Mouse (Mus musculus) stomach, embryonic 16.5 days (tissue): ENCODE results near the gene Defb28. TPM values are rescaled to one million over a fixed set of nuclear protein-coding genes. Genes with fewer than 3 reads are reported as not detected.

Experiments
- ATAC-seq: fragments of 200-750 bp; cut with Nextera tagmentation; 2 replicates; pipeline ENCODE4 v1.8.0; 2017; ENCODE audit warnings: moderate number of reproducible peaks, moderate TSS enrichment; ENCODE audit not compliant: insufficient read depth, low FRiP score
- H3K27ac ChIP-seq: fragments of 300-500 bp; sonication (generic); 2 replicates; pipeline ENCODE4 v1.5.1; 2014; ENCODE audit warnings: low read length
- H3K27me3 ChIP-seq: fragments of 300-500 bp; sonication (generic); 2 replicates; pipeline ENCODE4 v1.6.1; 2014; ENCODE audit warnings: low read length, control low read depth, mixed read lengths; ENCODE audit not compliant: control insufficient read depth, insufficient read depth
- H3K36me3 ChIP-seq: fragments of 300-500 bp; sonication (generic); 2 replicates; pipeline ENCODE4 v1.6.1; 2014; ENCODE audit warnings: low read length; ENCODE audit not compliant: control insufficient read depth, insufficient read depth
- H3K4me1 ChIP-seq: fragments of 300-500 bp; sonication (generic); 2 replicates; pipeline ENCODE4 v1.6.1; 2014; ENCODE audit warnings: low read length, control low read depth, mixed read lengths; ENCODE audit not compliant: control insufficient read depth, insufficient read depth
- H3K4me2 ChIP-seq: fragments of 300-500 bp; sonication (generic); 2 replicates; pipeline ENCODE4 v1.6.1; 2014; ENCODE audit warnings: low read depth, low read length, mixed read lengths
- H3K4me3 ChIP-seq: fragments of 300-500 bp; sonication (generic); replicated peaks from 2 replicates; pipeline ENCODE4 v1.5.1; 2014; ENCODE audit warnings: mild to moderate bottlenecking, low read length
- H3K9ac ChIP-seq: fragments of 300-500 bp; sonication (generic); 2 replicates; pipeline ENCODE4 v1.6.1; 2014; ENCODE audit warnings: low read length
- H3K9me3 ChIP-seq: fragments of 300-500 bp; sonication (generic); replicated peaks from 2 replicates; pipeline ENCODE4 v1.6.1; 2016; ENCODE audit warnings: low read length, control low read depth; ENCODE audit not compliant: control insufficient read depth
- WGBS: fragments of 180-500 bp; shearing (Covaris S2); extraction: QIAGEN DNeasy Blood & Tissue Kit; methylation state at CpG from one replicate; pipeline ENCODE4 v1.1.7; 2014; 5-methylcytosine and 5-hydroxymethylcytosine counted together
- polyA plus RNA-seq: library from polyadenylated mRNA; unstranded; fragments of >200 nt; fragmentation: Nextera tagmentation; extraction: Ambion mirVana; gene quantifications from 2 replicates; pipeline ENCODE4 v1.2.1, GENCODE M21; 2015

Defb28 gene
- polyA plus RNA-seq, 1 experiment from 2014 or later: not detected

- ATAC-seq: no peak
- WGBS: 65% methylated on average over 7 of the region's 7 CpGs
Observed at GRCm38 (mm10) chr2:152500204-152500862, 17.7 kb upstream of the Defb28 start.

GRCm38 (mm10) chr2:152500863-152501229 is 17.2 kb upstream of the Defb28 start:
- Histone ChIP-seq H3K4me3 (no peak overlapping the region), H3K4me2 (no peak overlapping the region), H3K4me1 (no peaks in the 10 kb centered on the region), H3K27me3 (no peaks in the 10 kb centered on the region), H3K9ac (no peak overlapping the region), H3K27ac (no peak overlapping the region), H3K9me3 (no peaks in the 10 kb centered on the region), H3K36me3 (no peaks in the 10 kb centered on the region)
- no peak for ATAC-seq
- 74% methylated on average over 6 of the region's 6 CpGs for WGBS

More at GRCm38 (mm10) chr2:152500204-152500862, 17.7 kb upstream of the Defb28 start:
- Histone ChIP-seq H3K27me3 (no peaks in the 10 kb centered on the region), H3K4me2 (no peak overlapping the region), H3K9me3 (no peaks in the 10 kb centered on the region), H3K36me3 (no peaks in the 10 kb centered on the region), H3K4me1 (no peaks in the 10 kb centered on the region), H3K9ac (no peak overlapping the region), H3K4me3 (no peak overlapping the region), H3K27ac (no peak overlapping the region)

- Histone ChIP-seq H3K36me3 (no peaks in the 10 kb centered on the region), H3K4me1 (no peaks in the 10 kb centered on the region), H3K4me2 (no peak overlapping the region), H3K9me3 (no peaks in the 10 kb centered on the region), H3K27ac (no peak overlapping the region), H3K9ac (no peak overlapping the region), H3K27me3 (no peaks in the 10 kb centered on the region), H3K4me3 (no peak overlapping the region)
- no peak for ATAC-seq
- 70% methylated on average over 2 of the region's 2 CpGs for WGBS
Observed at GRCm38 (mm10) chr2:152503950-152504349, 14.1 kb upstream of the Defb28 start.

- Histone ChIP-seq H3K27ac (no peak within 1 kb of the TSS), H3K4me3 (no peak within 1 kb of the TSS), H3K4me2 (no peak within 1 kb of the TSS), H3K27me3 (no peaks in the 10 kb centered on the region), H3K9me3 (no peaks in the 10 kb centered on the region), H3K4me1 (no peaks in the 10 kb centered on the region), H3K9ac (no peak within 1 kb of the TSS), H3K36me3 (no peaks in the 10 kb centered on the region)
- ATAC-seq: no peak
- WGBS: 85% methylated on average over 1 of the region's 1 CpGs
Observed at GRCm38 (mm10) chr2:152511592-152511991, 6.5 kb upstream of the Defb28 start, which contains the start of gene Defb26. Defb26 (minus strand) TSS chr2:152511692.

GRCm38 (mm10) chr2:152516084-152516483 is 2.0 kb upstream of the Defb28 start:
- 54% methylated on average over 4 of the region's 4 CpGs for WGBS
- Histone ChIP-seq H3K27ac (no peak overlapping the region), H3K36me3 (no peaks in the 10 kb centered on the region), H3K4me1 (no peaks in the 10 kb centered on the region), H3K4me2 (no peak overlapping the region), H3K27me3 (no peaks in the 10 kb centered on the region), H3K9me3 (no peaks in the 10 kb centered on the region), H3K9ac (no peak overlapping the region), H3K4me3 (no peak overlapping the region)
- ATAC-seq: no peak

- ATAC-seq: no peak
- no peaks in the 10 kb centered on the region for H3K9me3 ChIP-seq
- H3K36me3 ChIP-seq: no peaks in the 10 kb centered on the region
- no peaks in the 10 kb centered on the region for H3K27me3 ChIP-seq
- no peak within 1 kb of the TSS for H3K4me2 ChIP-seq
- 45% methylated on average over 13 of the region's 13 CpGs for WGBS
- no peaks in the 10 kb centered on the region for H3K4me1 ChIP-seq
- no peak within 1 kb of the TSS for H3K4me3 ChIP-seq
- H3K27ac ChIP-seq: no peak within 1 kb of the TSS
- H3K9ac ChIP-seq: no peak within 1 kb of the TSS
Observed at GRCm38 (mm10) chr2:152539944-152540710, 22.1 kb downstream of the Defb28 start, which contains the start of gene Defb29. Defb29 (minus strand) TSS chr2:152540098.

- WGBS: 81% methylated on average over 9 of the region's 9 CpGs
- Histone ChIP-seq H3K27ac (no peak overlapping the region), H3K9ac (no peak overlapping the region), H3K4me1 (no peaks in the 10 kb centered on the region), H3K36me3 (no peaks in the 10 kb centered on the region), H3K4me2 (no peak overlapping the region), H3K4me3 (no peak overlapping the region), H3K27me3 (no peaks in the 10 kb centered on the region), H3K9me3 (no peaks in the 10 kb centered on the region)
- no peak for ATAC-seq
Observed at GRCm38 (mm10) chr2:152541979-152542378, 23.9 kb downstream of the Defb28 start.

GRCm38 (mm10) chr2:152542897-152543296 is 24.8 kb downstream of the Defb28 start:
- Histone ChIP-seq H3K9ac (no peak overlapping the region), H3K4me3 (no peak overlapping the region), H3K27ac (no peak overlapping the region), H3K4me2 (no peak overlapping the region), H3K4me1 (no peaks in the 10 kb centered on the region), H3K36me3 (no peaks in the 10 kb centered on the region), H3K27me3 (no peaks in the 10 kb centered on the region), H3K9me3 (no peaks in the 10 kb centered on the region)
- WGBS: 68% methylated on average over 2 of the region's 2 CpGs
- ATAC-seq: no peak

- ATAC-seq: no peak
- no peaks in the 10 kb centered on the region for H3K27me3 ChIP-seq
- no peak overlapping the region for H3K4me3 ChIP-seq
- H3K4me1 ChIP-seq: no peaks in the 10 kb centered on the region
- H3K27ac ChIP-seq: no peak overlapping the region
- no peak overlapping the region for H3K4me2 ChIP-seq
- H3K36me3 ChIP-seq: no peaks in the 10 kb centered on the region
- H3K9me3 ChIP-seq: no peaks in the 10 kb centered on the region
- H3K9ac ChIP-seq: no peak overlapping the region
- WGBS: 63% methylated on average over 4 of the region's 4 CpGs
Observed at GRCm38 (mm10) chr2:152543478-152543877, 25.4 kb downstream of the Defb28 start.
